Mouse (Mus musculus): Measurements from ENCODE around the gene Col5a3. TPM values are rescaled to one million over a fixed set of nuclear protein-coding genes. Genes with fewer than 3 reads are reported as not detected.
"Not testable (repeated sequence)": the region's sequence is repeated elsewhere in the genome, so short reads cannot be mapped to it uniquely, and the experiment has no call there.

Gene Col5a3
- polyA plus RNA-seq, 1 experiment, result 1.3 TPM

GRCm38 (mm10) chr9:20842670-20843069 lies 27.8 kb upstream of the Col5a3 start:
- Histone ChIP-seq H3K4me1 (ENCODE audit: control insufficient read depth, insufficient read depth, low read length) (no peaks in the 10 kb centered on the region), H3K36me3 (ENCODE audit: control insufficient read depth, insufficient read depth, low read length, poor library complexity, severe bottlenecking) (no peaks in the 10 kb centered on the region), H3K27me3 (ENCODE audit: control insufficient read depth, insufficient read depth, low read length, poor library complexity, severe bottlenecking) (no peaks in the 10 kb centered on the region), H3K27ac (ENCODE audit: insufficient read depth, low read length) (no peak overlapping the region), H3K4me3 (ENCODE audit: low read depth, low read length) (no peak overlapping the region), H3K9me3 (replicated peaks; ENCODE audit: control insufficient read depth, insufficient read depth, low read length, poor library complexity, severe bottlenecking) (no peaks in the 10 kb centered on the region), H3K9ac (ENCODE audit: low read depth, poor library complexity, severe bottlenecking) (no peak overlapping the region)
- TF ChIP-seq POLR2A (IDR thresholded peaks at IDR 0.05; ENCODE audit: insufficient read depth, low read length), result no peak
- TF ChIP-seq CTCF (IDR thresholded peaks at IDR 0.05; ENCODE audit: low read depth, low read length), result peak; percentile 15

GRCm38 (mm10) chr9:20842211-20842610 lies 27.3 kb upstream of the Col5a3 start:
- H3K9me3 ChIP-seq (replicated peaks; ENCODE audit: control insufficient read depth, insufficient read depth, low read length, poor library complexity, severe bottlenecking), result no peaks in the 10 kb centered on the region
- H3K4me1 ChIP-seq (ENCODE audit: control insufficient read depth, insufficient read depth, low read length), result no peaks in the 10 kb centered on the region
- no peaks in the 10 kb centered on the region for H3K36me3 ChIP-seq (ENCODE audit: control insufficient read depth, insufficient read depth, low read length, poor library complexity, severe bottlenecking)
- no peak overlapping the region for H3K9ac ChIP-seq (ENCODE audit: low read depth, poor library complexity, severe bottlenecking)
- TF ChIP-seq CTCF (IDR thresholded peaks at IDR 0.05; ENCODE audit: low read depth, low read length), result no peak
- TF ChIP-seq POLR2A (IDR thresholded peaks at IDR 0.05; ENCODE audit: insufficient read depth, low read length), result no peak
- TF ChIP-seq EP300 (IDR thresholded peaks at IDR 0.05; ENCODE audit: insufficient read depth, low read depth, low read length), result no peak
- H3K4me3 ChIP-seq (ENCODE audit: low read depth, low read length), result no peak overlapping the region
- no peak overlapping the region for H3K27ac ChIP-seq (ENCODE audit: insufficient read depth, low read length)
- no peaks in the 10 kb centered on the region for H3K27me3 ChIP-seq (ENCODE audit: control insufficient read depth, insufficient read depth, low read length, poor library complexity, severe bottlenecking)

- TF ChIP-seq EP300 (IDR thresholded peaks at IDR 0.05; ENCODE audit: insufficient read depth, low read depth, low read length), result no peak
- TF ChIP-seq CTCF (IDR thresholded peaks at IDR 0.05; ENCODE audit: low read depth, low read length), result no peak
- TF ChIP-seq POLR2A (IDR thresholded peaks at IDR 0.05; ENCODE audit: insufficient read depth, low read length), result no peak
- no peaks in the 10 kb centered on the region for H3K36me3 ChIP-seq (ENCODE audit: control insufficient read depth, insufficient read depth, low read length, poor library complexity, severe bottlenecking)
- H3K4me3 ChIP-seq (ENCODE audit: low read depth, low read length), result no peak overlapping the region
- no peaks in the 10 kb centered on the region for H3K4me1 ChIP-seq (ENCODE audit: control insufficient read depth, insufficient read depth, low read length)
- no peak overlapping the region for H3K9ac ChIP-seq (ENCODE audit: low read depth, poor library complexity, severe bottlenecking)
- H3K9me3 ChIP-seq (replicated peaks; ENCODE audit: control insufficient read depth, insufficient read depth, low read length, poor library complexity, severe bottlenecking), result no peaks in the 10 kb centered on the region
- no peak overlapping the region for H3K27ac ChIP-seq (ENCODE audit: insufficient read depth, low read length)
- no peaks in the 10 kb centered on the region for H3K27me3 ChIP-seq (ENCODE audit: control insufficient read depth, insufficient read depth, low read length, poor library complexity, severe bottlenecking)
Observed at GRCm38 (mm10) chr9:20838931-20839330, 24.1 kb upstream of the Col5a3 start.

- Histone ChIP-seq H3K27ac (ENCODE audit: insufficient read depth, low read length) (no peak overlapping the region), H3K4me1 (ENCODE audit: control insufficient read depth, insufficient read depth, low read length) (no peaks in the 10 kb centered on the region), H3K4me3 (ENCODE audit: low read depth, low read length) (no peak overlapping the region), H3K9ac (ENCODE audit: low read depth, poor library complexity, severe bottlenecking) (no peak overlapping the region), H3K36me3 (ENCODE audit: control insufficient read depth, insufficient read depth, low read length, poor library complexity, severe bottlenecking) (no peaks in the 10 kb centered on the region), H3K9me3 (replicated peaks; ENCODE audit: control insufficient read depth, insufficient read depth, low read length, poor library complexity, severe bottlenecking) (no peaks in the 10 kb centered on the region), H3K27me3 (ENCODE audit: control insufficient read depth, insufficient read depth, low read length, poor library complexity, severe bottlenecking) (no peaks in the 10 kb centered on the region)
- no peak for TF ChIP-seq CTCF (IDR thresholded peaks at IDR 0.05; ENCODE audit: low read depth, low read length)
- no peak for TF ChIP-seq EP300 (IDR thresholded peaks at IDR 0.05; ENCODE audit: insufficient read depth, low read depth, low read length)
- no peak for TF ChIP-seq POLR2A (IDR thresholded peaks at IDR 0.05; ENCODE audit: insufficient read depth, low read length)
Observed at GRCm38 (mm10) chr9:20837184-20837947, 22.5 kb upstream of the Col5a3 start.

DNA sequence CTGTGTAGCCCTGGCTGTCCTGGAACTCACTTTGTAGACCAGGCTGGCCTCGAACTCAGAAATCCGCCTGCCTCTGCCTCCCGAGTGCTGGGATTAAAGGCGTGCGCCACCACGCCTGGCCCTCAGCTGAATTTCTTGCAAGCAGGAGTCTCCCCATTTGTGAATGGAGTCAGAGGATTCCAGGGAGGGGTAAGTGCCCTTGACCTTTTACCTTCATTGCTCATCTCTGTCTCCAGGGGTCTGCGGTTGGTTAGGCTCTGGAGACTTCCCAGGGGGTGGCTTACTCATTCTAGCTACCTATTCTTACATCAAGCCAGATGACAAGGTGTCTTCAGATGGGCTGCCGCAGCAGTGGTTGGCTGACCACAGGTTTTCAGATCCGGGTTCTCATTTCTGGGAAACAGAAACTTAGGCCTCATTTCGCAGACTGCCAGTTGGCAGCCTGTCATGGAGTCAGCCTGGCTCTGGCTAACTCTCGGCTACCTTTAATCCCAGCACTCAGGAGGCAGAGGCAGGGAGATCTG lies 20.6 kb upstream of the Col5a3 start:
- H3K4me1 ChIP-seq (ENCODE audit: control insufficient read depth, insufficient read depth, low read length); H3K36me3 ChIP-seq (ENCODE audit: control insufficient read depth, insufficient read depth, low read length, poor library complexity, severe bottlenecking); H3K27me3 ChIP-seq (ENCODE audit: control insufficient read depth, insufficient read depth, low read length, poor library complexity, severe bottlenecking); H3K9ac ChIP-seq (ENCODE audit: low read depth, poor library complexity, severe bottlenecking); H3K27ac ChIP-seq (ENCODE audit: insufficient read depth, low read length); H3K4me3 ChIP-seq (ENCODE audit: low read depth, low read length); H3K9me3 ChIP-seq (replicated peaks; ENCODE audit: control insufficient read depth, insufficient read depth, low read length, poor library complexity, severe bottlenecking): not testable (repeated sequence)

GRCm38 (mm10) chr9:20834881-20835280 lies 20.0 kb upstream of the Col5a3 start:
- Histone ChIP-seq H3K27ac (ENCODE audit: insufficient read depth, low read length) (no peak overlapping the region), H3K9ac (ENCODE audit: low read depth, poor library complexity, severe bottlenecking) (no peak overlapping the region), H3K4me1 (ENCODE audit: control insufficient read depth, insufficient read depth, low read length) (no peaks in the 10 kb centered on the region), H3K9me3 (replicated peaks; ENCODE audit: control insufficient read depth, insufficient read depth, low read length, poor library complexity, severe bottlenecking) (no peaks in the 10 kb centered on the region), H3K36me3 (ENCODE audit: control insufficient read depth, insufficient read depth, low read length, poor library complexity, severe bottlenecking) (no peaks in the 10 kb centered on the region), H3K27me3 (ENCODE audit: control insufficient read depth, insufficient read depth, low read length, poor library complexity, severe bottlenecking) (no peaks in the 10 kb centered on the region), H3K4me3 (ENCODE audit: low read depth, low read length) (no peak overlapping the region)
- no peak for TF ChIP-seq EP300 (IDR thresholded peaks at IDR 0.05; ENCODE audit: insufficient read depth, low read depth, low read length)
- TF ChIP-seq POLR2A (IDR thresholded peaks at IDR 0.05; ENCODE audit: insufficient read depth, low read length), result no peak
- no peak for TF ChIP-seq CTCF (IDR thresholded peaks at IDR 0.05; ENCODE audit: low read depth, low read length)

All from ES-Bruce4 (cell line).